Mouse (Mus musculus) kidney, embryonic 16.5 days (tissue): ENCODE data around the gene Spint5. TPM values are rescaled to one million over a fixed set of nuclear protein-coding genes. Genes with fewer than 3 reads are reported as not detected.
A peak's percentile ranks its signal among the peaks of the same experiment; 100 is the strongest.

ENCODE experiments used
- ATAC-seq: fragments of 200-750 bp; cut with Nextera tagmentation; 2 replicates; pipeline ENCODE4 v1.8.0; 2017; ENCODE audit warnings: moderate TSS enrichment; ENCODE audit not compliant: low FRiP score, low TSS enrichment
- H3K27ac ChIP-seq: fragments of 300-500 bp; sonication (generic); 2 replicates; pipeline ENCODE4 v1.5.1; 2014; ENCODE audit warnings: low read length
- H3K27me3 ChIP-seq: fragments of 300-500 bp; sonication (generic); 2 replicates; pipeline ENCODE4 v1.6.1; 2014; ENCODE audit warnings: low read length, control low read depth, mixed read lengths; ENCODE audit not compliant: insufficient read depth
- H3K36me3 ChIP-seq: fragments of 300-500 bp; sonication (generic); 2 replicates; pipeline ENCODE4 v1.6.1; 2014; ENCODE audit warnings: low read length, control low read depth, mixed read lengths; ENCODE audit not compliant: insufficient read depth
- H3K4me1 ChIP-seq: fragments of 300-500 bp; sonication (generic); 2 replicates; pipeline ENCODE4 v1.6.1; 2014; ENCODE audit warnings: low read length, control low read depth, mixed read lengths; ENCODE audit not compliant: insufficient read depth
- H3K4me2 ChIP-seq: fragments of 300-500 bp; sonication (generic); replicated peaks from 2 replicates; pipeline ENCODE4 v1.6.1; 2014; ENCODE audit warnings: low read depth, low read length
- H3K4me3 ChIP-seq: fragments of 300-500 bp; sonication (generic); 2 replicates; pipeline ENCODE4 v1.5.1; 2014; ENCODE audit warnings: mild to moderate bottlenecking, low read length
- H3K9ac ChIP-seq: fragments of 300-500 bp; sonication (generic); replicated peaks from 2 replicates; pipeline ENCODE4 v1.6.1; 2014; ENCODE audit warnings: low read length
- H3K9me3 ChIP-seq: fragments of 300-500 bp; sonication (generic); 2 replicates; pipeline ENCODE4 v1.6.1; 2016; ENCODE audit warnings: low read length, control low read depth
- WGBS: fragments of 180-500 bp; shearing (Covaris S2); extraction: QIAGEN DNeasy Blood & Tissue Kit; methylation state at CpG from one replicate; pipeline ENCODE4 v1.1.7; 2014; 5-methylcytosine and 5-hydroxymethylcytosine counted together
- polyA plus RNA-seq: library from polyadenylated mRNA; unstranded; fragments of >200 nt; fragmentation: Nextera tagmentation; extraction: Ambion mirVana; gene quantifications from 2 replicates; pipeline ENCODE4 v1.2.1, GENCODE M21; 2015

The Spint5 gene
- polyA plus RNA-seq, 1 experiment from 2014 or later, result not detected

GRCm38 (mm10) chr2:164733259-164733658, 18.2 kb downstream of the Spint5 start:
- Histone ChIP-seq H3K27ac (no peak overlapping the region), H3K27me3 (no peaks in the 10 kb centered on the region), H3K4me2 (no peak overlapping the region), H3K4me3 (no peak overlapping the region), H3K4me1 (no peaks in the 10 kb centered on the region), H3K36me3 (no peaks in the 10 kb centered on the region), H3K9me3 (no peaks in the 10 kb centered on the region), H3K9ac (no peak overlapping the region)
- ATAC-seq, result no peak
- 92% methylated on average over 2 of the region's 2 CpGs for WGBS

- ATAC-seq, result no peak
- no peaks in the 10 kb centered on the region for H3K27me3 ChIP-seq
- H3K4me1 ChIP-seq, result no peaks in the 10 kb centered on the region
- WGBS, result 72% methylated on average over 5 of the region's 5 CpGs
- H3K9me3 ChIP-seq, result no peaks in the 10 kb centered on the region
- no peaks in the 10 kb centered on the region for H3K36me3 ChIP-seq
- H3K27ac ChIP-seq, result no peak overlapping the region
- no peak overlapping the region for H3K4me3 ChIP-seq
- H3K4me2 ChIP-seq, result no peak overlapping the region
- no peak overlapping the region for H3K9ac ChIP-seq
These were observed 19.7 kb downstream of the Spint5 start for GRCm38 (mm10) chr2:164734839-164735238.

- H3K27me3 ChIP-seq, result no peaks in the 10 kb centered on the region
- 90% methylated on average over 5 of the region's 5 CpGs for WGBS
- H3K9ac ChIP-seq, result no peak overlapping the region
- H3K4me1 ChIP-seq, result no peaks in the 10 kb centered on the region
- no peak overlapping the region for H3K27ac ChIP-seq
- no peak overlapping the region for H3K4me3 ChIP-seq
- no peak overlapping the region for H3K4me2 ChIP-seq
- H3K9me3 ChIP-seq, result no peaks in the 10 kb centered on the region
- no peak for ATAC-seq
- no peaks in the 10 kb centered on the region for H3K36me3 ChIP-seq
These were observed 20.3 kb downstream of the Spint5 start for GRCm38 (mm10) chr2:164735446-164735845.

- no peaks in the 10 kb centered on the region for H3K27me3 ChIP-seq
- H3K9ac ChIP-seq, result no peak overlapping the region
- peak; percentile 59 for ATAC-seq
- whole genome bisulfite sequencing, result 73% methylated on average over 3 of the region's 3 CpGs
- H3K4me1 ChIP-seq, result no peaks in the 10 kb centered on the region
- H3K27ac ChIP-seq, result no peak overlapping the region
- H3K4me3 ChIP-seq, result no peak overlapping the region
- no peaks in the 10 kb centered on the region for H3K36me3 ChIP-seq
- no peaks in the 10 kb centered on the region for H3K9me3 ChIP-seq
- H3K4me2 ChIP-seq, result no peak overlapping the region
These were observed 22.4 kb downstream of the Spint5 start for GRCm38 (mm10) chr2:164737377-164738090.

- 71% methylated on average over 7 of the region's 7 CpGs for WGBS
- ATAC-seq, result no peak
- Histone ChIP-seq H3K27me3 (no peaks in the 10 kb centered on the region), H3K9me3 (no peaks in the 10 kb centered on the region), H3K4me2 (no peak overlapping the region), H3K4me3 (no peak overlapping the region), H3K4me1 (peaks cover under 1% of the 10 kb centered on the region; the same call in 1 of the 2 replicates), H3K27ac (no peak overlapping the region), H3K9ac (no peak overlapping the region), H3K36me3 (no peaks in the 10 kb centered on the region)
These were observed 24.8 kb downstream of the Spint5 start for GRCm38 (mm10) chr2:164739876-164740275.

GRCm38 (mm10) chr2:164744987-164745386, 29.9 kb downstream of the Spint5 start:
- ATAC-seq, result no peak
- Histone ChIP-seq H3K9ac (peak overlapping the region; percentile 96), H3K4me2 (peak overlapping the region; percentile 91), H3K4me3 (peak overlapping the region; percentile 91), H3K4me1 (peaks cover 15% of the 10 kb centered on the region), H3K36me3 (peaks cover 14% of the 10 kb centered on the region; the same call in 1 of the 2 replicates), H3K9me3 (no peaks in the 10 kb centered on the region), H3K27ac (no peak overlapping the region), H3K27me3 (no peaks in the 10 kb centered on the region)
- WGBS, result 61% methylated on average over 13 of the region's 13 CpGs

GRCm38 (mm10) chr2:164745843-164746479, 30.9 kb downstream of the Spint5 start, which contains the start of the genes Wfdc3 and Dnttip1:
TSS of gene Wfdc3 (minus strand) at chr2:164745931.
TSS of gene Dnttip1 (plus strand) at chr2:164745983.
- peaks cover 22% of the 10 kb centered on the region; the same call in 1 of the 2 replicates for H3K36me3 ChIP-seq
- no peaks in the 10 kb centered on the region for H3K9me3 ChIP-seq
- under 1% methylated on average over 70 of the region's 70 CpGs for WGBS
- peak; percentile 88 for ATAC-seq
- H3K4me1 ChIP-seq, result peaks cover 15% of the 10 kb centered on the region
- peak within 1 kb of the TSS; percentile 91 for H3K4me2 ChIP-seq
- peak within 1 kb of the TSS; percentile 96 for H3K9ac ChIP-seq
- H3K27ac ChIP-seq, result peak within 1 kb of the TSS; percentile 74
- no peaks in the 10 kb centered on the region for H3K27me3 ChIP-seq
- H3K4me3 ChIP-seq, result peak within 1 kb of the TSS; percentile 91

- no peaks in the 10 kb centered on the region for H3K9me3 ChIP-seq
- H3K9ac ChIP-seq, result peak overlapping the region; percentile 96
- no peak for ATAC-seq
- H3K27me3 ChIP-seq, result no peaks in the 10 kb centered on the region
- H3K4me1 ChIP-seq, result peaks cover 15% of the 10 kb centered on the region
- 34% methylated on average over 8 of the region's 8 CpGs for WGBS
- peak overlapping the region; percentile 91 for H3K4me2 ChIP-seq
- peaks cover 26% of the 10 kb centered on the region; the same call in 1 of the 2 replicates for H3K36me3 ChIP-seq
- peak overlapping the region; percentile 91 for H3K4me3 ChIP-seq
- H3K27ac ChIP-seq, result no peak overlapping the region
These were observed 31.6 kb downstream of the Spint5 start for GRCm38 (mm10) chr2:164746693-164747092.

GRCm38 (mm10) chr2:164748191-164748590, 33.1 kb downstream of the Spint5 start:
- Histone ChIP-seq H3K9ac (no peak overlapping the region), H3K4me3 (no peak overlapping the region), H3K4me1 (peaks cover 15% of the 10 kb centered on the region), H3K27me3 (no peaks in the 10 kb centered on the region), H3K9me3 (no peaks in the 10 kb centered on the region), H3K27ac (no peak overlapping the region), H3K4me2 (no peak overlapping the region), H3K36me3 (peaks cover 34% of the 10 kb centered on the region)
- ATAC-seq, result no peak
- WGBS, result 83% methylated on average over 4 of the region's 4 CpGs

- Histone ChIP-seq H3K27ac (no peak overlapping the region), H3K4me1 (peaks cover 15% of the 10 kb centered on the region), H3K4me3 (no peak overlapping the region), H3K9ac (no peak overlapping the region), H3K4me2 (no peak overlapping the region), H3K27me3 (no peaks in the 10 kb centered on the region), H3K36me3 (peaks cover 35% of the 10 kb centered on the region), H3K9me3 (no peaks in the 10 kb centered on the region)
- ATAC-seq, result no peak
- WGBS, result 90% methylated on average over 6 of the region's 6 CpGs
These were observed 33.9 kb downstream of the Spint5 start for GRCm38 (mm10) chr2:164748991-164749390.
